Mouse (Mus musculus) heart, postnatal 36 days (tissue): Measurements from ENCODE around the gene Alpl. TPM values are rescaled to one million over a fixed set of nuclear protein-coding genes. Genes with fewer than 3 reads are reported as not detected.

Source experiments
- DNase-seq, 2 experiments: peaks; one replicate each; pipeline ENCODE4 v3.0.0; 2021 to 2022
- intact Hi-C: fragments of 180-260 bp; cut with DNase I; formaldehyde crosslinking; loops from one replicate; pipeline ENCODE4 v1.15.1; 2025
- total RNA-seq, 2 experiments: library from RNA; stranded (reverse); gene quantifications; 2 replicates each; pipeline ENCODE4 v1.2.3; 2021

The Alpl gene
- total RNA-seq, 2 experiments from 2014 or later = 29.5 to 45.6 TPM

GRCm38 (mm10) chr4:137695900-137696299 is 100.3 kb downstream of the Alpl start:
- DNase-seq = no peak
- intact Hi-C loops = no loop called here

DNA sequence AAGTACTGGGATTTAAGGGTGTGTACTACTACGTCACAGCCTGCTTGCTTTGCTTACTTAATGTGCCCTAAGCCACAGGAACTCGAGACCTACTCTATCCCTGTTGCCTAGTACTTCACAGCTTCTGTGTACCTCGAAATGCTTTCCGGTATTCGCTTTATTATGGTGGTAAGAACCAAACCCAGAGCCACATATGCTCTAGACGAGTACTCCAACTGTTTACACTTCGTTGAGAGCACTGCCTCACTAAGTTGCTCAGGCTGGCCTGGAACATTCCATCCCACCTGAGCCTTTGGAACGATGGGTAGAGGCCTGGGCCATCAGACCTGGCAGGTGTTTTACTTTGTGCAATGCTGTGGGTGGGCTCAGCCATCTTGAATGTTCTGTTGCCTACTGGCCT is 100.9 kb downstream of the Alpl start:
- DNase-seq = no peak
- intact Hi-C loops = no loop called here

DNA sequence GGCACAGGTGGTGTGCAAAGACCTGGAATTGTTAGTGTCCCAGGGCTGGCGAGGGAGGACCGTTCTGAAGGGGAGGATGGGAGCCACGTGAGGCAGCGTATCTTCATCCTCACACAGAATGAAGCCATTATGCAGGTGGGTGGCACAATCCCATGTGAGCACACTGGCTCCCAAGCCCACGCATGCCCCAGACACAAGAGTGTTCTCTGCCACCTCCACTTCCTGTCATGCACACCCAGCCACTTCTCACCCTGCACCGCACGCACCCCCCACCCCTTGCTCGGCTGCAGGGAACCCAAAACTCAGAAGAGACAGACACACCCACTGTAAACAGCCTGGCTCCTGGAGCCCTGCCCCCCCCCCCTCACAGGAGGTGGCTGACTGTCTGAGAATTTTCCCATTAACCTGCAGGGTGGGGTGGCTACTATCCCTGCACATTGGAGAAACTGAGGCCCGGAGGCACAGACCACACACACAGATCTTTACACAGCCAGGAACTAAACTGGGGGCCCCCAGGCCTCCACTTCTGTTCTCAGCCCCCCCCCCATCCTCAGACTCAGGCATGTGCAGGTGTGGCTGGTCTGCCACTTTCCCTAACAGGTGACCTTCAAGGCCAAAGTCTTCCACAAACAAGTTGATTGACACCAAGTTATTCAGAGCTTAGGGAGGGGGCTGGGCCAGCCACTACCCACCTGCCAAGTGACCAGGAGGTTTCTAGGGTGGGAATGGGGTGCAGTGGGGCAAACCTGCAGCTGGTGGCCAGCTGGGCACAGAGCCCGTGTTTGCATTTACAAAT is 103.9 kb downstream of the Alpl start:
- intact Hi-C loops = no loop called here
- DNase-seq = no peak

Other genes starting within 250 kb of the Alpl start
- not detected for gene Ldlrad2, start 221.8 kb downstream of the Alpl start, total RNA-seq
- gene Usp48, start 202.6 kb downstream of the Alpl start, total RNA-seq = 10 to 100 TPM; 30.0 to 36.3 TPM
- 10 to 100 TPM; 11.4 to 17.6 TPM for gene Rap1gap, start 131.7 kb downstream of the Alpl start, total RNA-seq
- gene Ece1, start 65.9 kb upstream of the Alpl start, total RNA-seq = 100 to 1,000 TPM; 113 to 115 TPM
- gene Eif4g3, start 196.6 kb upstream of the Alpl start, total RNA-seq = 10 to 100 TPM; 45.5 to 47.2 TPM